Mouse (Mus musculus): Measurements from ENCODE around the gene Xrcc3.
A peak's percentile ranks its signal among the peaks of the same experiment; 100 is the strongest.

The Xrcc3 gene

GRCm38 (mm10) chr12:111814769-111815762 is 1.4 kb upstream of the Xrcc3 start:
- peak; percentile 70 for DNase-seq

GRCm38 (mm10) chr12:111813111-111813765 is 435 bp downstream of the Xrcc3 start:
- peak; percentile 39 for DNase-seq

- no peak for DNase-seq
Observed at GRCm38 (mm10) chr12:111812611-111813010, 1.1 kb downstream of the Xrcc3 start.

GRCm38 (mm10) chr12:111812075-111812474 is 1.6 kb downstream of the Xrcc3 start:
- DNase-seq, result no peak

- DNase-seq, result peak; percentile 83
Observed at GRCm38 (mm10) chr12:111809762-111810161, 3.9 kb downstream of the Xrcc3 start.

- no peak for DNase-seq
Observed at GRCm38 (mm10) chr12:111808775-111809174, 4.9 kb downstream of the Xrcc3 start.

GRCm38 (mm10) chr12:111803538-111803937 is 10.1 kb downstream of the Xrcc3 start:
- no peak for DNase-seq

- DNase-seq, result peak; percentile 47
Observed at GRCm38 (mm10) chr12:111800459-111801183, 13.1 kb downstream of the Xrcc3 start.

- no peak for DNase-seq
Observed at GRCm38 (mm10) chr12:111798493-111798892, 15.2 kb downstream of the Xrcc3 start.

- no peak for DNase-seq
Observed at GRCm38 (mm10) chr12:111797251-111797650, 16.4 kb downstream of the Xrcc3 start.

GRCm38 (mm10) chr12:111795180-111795895 is 18.3 kb downstream of the Xrcc3 start:
- DNase-seq, result peak; percentile 75

GRCm38 (mm10) chr12:111794526-111795179 is 19.0 kb downstream of the Xrcc3 start:
- peak; percentile 31 for DNase-seq

- peak; percentile 86 for DNase-seq
Observed at GRCm38 (mm10) chr12:111794102-111794501, 19.6 kb downstream of the Xrcc3 start.

GRCm38 (mm10) chr12:111791474-111792104 is 22.1 kb downstream of the Xrcc3 start:
- DNase-seq, result no peak

GRCm38 (mm10) chr12:111790631-111791030 is 23.0 kb downstream of the Xrcc3 start:
- DNase-seq, result no peak

- peak; percentile 78 for DNase-seq
Observed at GRCm38 (mm10) chr12:111790090-111790489, 23.6 kb downstream of the Xrcc3 start.

GRCm38 (mm10) chr12:111787015-111787414 is 26.7 kb downstream of the Xrcc3 start:
- DNase-seq, result no peak

- DNase-seq, result no peak
Observed at GRCm38 (mm10) chr12:111785174-111785573, 28.5 kb downstream of the Xrcc3 start.

GRCm38 (mm10) chr12:111779544-111779943 is 34.1 kb downstream of the Xrcc3 start:
- no peak for DNase-seq

- DNase-seq, result no peak
Observed at GRCm38 (mm10) chr12:111777919-111778318, 35.8 kb downstream of the Xrcc3 start.

- DNase-seq, result no peak
Observed at GRCm38 (mm10) chr12:111774845-111775244, 38.8 kb downstream of the Xrcc3 start.
